Mouse (Mus musculus): ENCODE measurements around the gene Pvalb. TPM values are rescaled to one million over a fixed set of nuclear protein-coding genes. Genes with fewer than 3 reads are reported as not detected.

The Pvalb gene
- total and polyA plus RNA-seq, 3 experiments: not detected

GRCm38 (mm10) chr15:78186906-78187305, 19.3 kb downstream of the Pvalb start:
- Histone ChIP-seq H3K4me1 (ENCODE audit: control insufficient read depth in 1 of 2, insufficient read depth in 2 of 2, low read length in 2 of 2) (no peaks in the 10 kb centered on the region), H3K27ac (ENCODE audit: control insufficient read depth, low read depth, low read length) (no peak overlapping the region), H3K79me2 (ENCODE audit: control insufficient read depth, insufficient read depth, low read length, poor library complexity) (no peaks in the 10 kb centered on the region), H3K9me3 (replicated peaks; ENCODE audit: insufficient read depth, low read length) (no peaks in the 10 kb centered on the region), H3K36me3 (ENCODE audit: control insufficient read depth in 1 of 2, insufficient read depth in 2 of 2, low read length in 2 of 2) (no peaks in the 10 kb centered on the region), H3K27me3 (ENCODE audit: control insufficient read depth in 1 of 2, insufficient read depth in 2 of 2, low read length in 2 of 2) (peaks cover 2% of the 10 kb centered on the region in 2 experiments; a peak in 3 of 4 replicates), H3K9ac (ENCODE audit: control insufficient read depth, low read depth, low read length, poor library complexity, severe bottlenecking) (no peak overlapping the region), H3K4me3 (ENCODE audit: control insufficient read depth in 1 of 2, insufficient read depth in 1 of 2, low read depth in 2 of 2, low read length in 2 of 2) (no peak overlapping the region)
- no peak for DNase-seq (ENCODE audit: low read depth, low spot score)
- no peak for TF ChIP-seq UBTF (IDR thresholded peaks at IDR 0.05; ENCODE audit: borderline replicate concordance, insufficient read depth, low read depth, low read length)
- TF ChIP-seq POLR2AphosphoS2 (IDR thresholded peaks at IDR 0.05; ENCODE audit: low read length): no peak
- TF ChIP-seq TBP (IDR thresholded peaks at IDR 0.05; ENCODE audit: low read depth, low read length): no peak
- TF ChIP-seq GABPA (IDR thresholded peaks at IDR 0.05; ENCODE audit: low read depth, low read length): no peak
- TF ChIP-seq CHD2 (IDR thresholded peaks at IDR 0.05; ENCODE audit: low read length): no peak
- no peak for TF ChIP-seq MEF2A (IDR thresholded peaks at IDR 0.05; ENCODE audit: extremely low read depth, insufficient replicate concordance, low read depth, low read length, poor library complexity, severe bottlenecking)
- TF ChIP-seq MAFK (IDR thresholded peaks at IDR 0.05; ENCODE audit: borderline replicate concordance, low read depth, low read length): no peak
- TF ChIP-seq NRF1 (IDR thresholded peaks at IDR 0.05; ENCODE audit: insufficient read depth, low read depth, low read length, poor library complexity, severe bottlenecking): no peak
- no peak for TF ChIP-seq ELF1 (IDR thresholded peaks at IDR 0.05; ENCODE audit: low read depth, low read length)
- no peak for TF ChIP-seq MYC (IDR thresholded peaks at IDR 0.05; ENCODE audit: low read depth, low read length)
- no peak for TF ChIP-seq ETS1 (IDR thresholded peaks at IDR 0.05; ENCODE audit: low read depth, low read length)
- TF ChIP-seq CHD1 (IDR thresholded peaks at IDR 0.05; ENCODE audit: low read depth, low read length): no peak

- Histone ChIP-seq H3K9me3 (replicated peaks; ENCODE audit: insufficient read depth, low read length) (no peaks in the 10 kb centered on the region), H3K4me3 (ENCODE audit: control insufficient read depth in 1 of 2, insufficient read depth in 1 of 2, low read depth in 2 of 2, low read length in 2 of 2) (no peak overlapping the region), H3K27ac (ENCODE audit: control insufficient read depth, low read depth, low read length) (no peak overlapping the region), H3K79me2 (ENCODE audit: control insufficient read depth, insufficient read depth, low read length, poor library complexity) (no peaks in the 10 kb centered on the region), H3K36me3 (ENCODE audit: control insufficient read depth in 1 of 2, insufficient read depth in 2 of 2, low read length in 2 of 2) (no peaks in the 10 kb centered on the region), H3K4me1 (ENCODE audit: control insufficient read depth in 1 of 2, insufficient read depth in 2 of 2, low read length in 2 of 2) (no peaks in the 10 kb centered on the region), H3K27me3 (ENCODE audit: control insufficient read depth in 1 of 2, insufficient read depth in 2 of 2, low read length in 2 of 2) (peaks cover 0 to 2% of the 10 kb centered on the region in 2 experiments; a peak in 3 of 4 replicates), H3K9ac (ENCODE audit: control insufficient read depth, low read depth, low read length, poor library complexity, severe bottlenecking) (no peak overlapping the region)
- no peak for DNase-seq (ENCODE audit: low read depth, low spot score)
- TF ChIP-seq MXI1 (IDR thresholded peaks at IDR 0.05; ENCODE audit: low read depth, low read length) (no peak), USF2 (IDR thresholded peaks at IDR 0.05; ENCODE audit: borderline replicate concordance in 1 of 2, insufficient read depth in 1 of 2, low read depth in 1 of 2, low read length in 2 of 2) (no peak), MAFK (IDR thresholded peaks at IDR 0.05; ENCODE audit: borderline replicate concordance, low read depth, low read length) (no peak), GATA1 (IDR thresholded peaks at IDR 0.05; ENCODE audit: low read depth, low read length) (no peak)
These were observed 20.6 kb downstream of the Pvalb start for GRCm38 (mm10) chr15:78185609-78186008.

All from MEL (cell line).